Mouse (Mus musculus) brain, adult 2 months (tissue): ENCODE measurements around the gene Bcas3.

Source experiments
- DNase-seq: peaks from one replicate; pipeline ENCODE4 v3.0.0; 2011; ENCODE audit warnings: low read depth, low spot score

Bcas3 gene

GRCm38 (mm10) chr11:85841211-85841681 is 488.3 kb downstream of the Bcas3 start:
- no peak for DNase-seq

- peak; percentile 34 for DNase-seq
Observed at GRCm38 (mm10) chr11:85841980-85842379, 489.0 kb downstream of the Bcas3 start.

GRCm38 (mm10) chr11:85842596-85843346 is 489.8 kb downstream of the Bcas3 start:
- DNase-seq: no peak

GRCm38 (mm10) chr11:85843347-85843692 is 490.4 kb downstream of the Bcas3 start:
- peak; percentile 45 for DNase-seq

- peak; percentile 70 for DNase-seq
Observed at GRCm38 (mm10) chr11:85844144-85844965, 491.4 kb downstream of the Bcas3 start.

- DNase-seq: no peak
Observed at GRCm38 (mm10) chr11:85844971-85845370, 492.0 kb downstream of the Bcas3 start.

- no peak for DNase-seq
Observed at GRCm38 (mm10) chr11:85845921-85846320, 493.0 kb downstream of the Bcas3 start.

GRCm38 (mm10) chr11:85846509-85846908 is 493.5 kb downstream of the Bcas3 start:
- no peak for DNase-seq

- peak; percentile 86 for DNase-seq
Observed at GRCm38 (mm10) chr11:85849037-85849436, 496.1 kb downstream of the Bcas3 start.

GRCm38 (mm10) chr11:85850233-85850632 is 497.3 kb downstream of the Bcas3 start, which contains the start of gene Gm11444:
Gm11444 (minus strand) TSS chr11:85850333.
- DNase-seq: no peak

GRCm38 (mm10) chr11:85850758-85851157 is 497.8 kb downstream of the Bcas3 start:
- no peak for DNase-seq

GRCm38 (mm10) chr11:85857997-85858698 is 505.2 kb downstream of the Bcas3 start:
- peak; percentile 37 for DNase-seq

- DNase-seq: no peak
Observed at GRCm38 (mm10) chr11:85864363-85864762, 511.4 kb downstream of the Bcas3 start.
